Mouse (Mus musculus): Measurements from ENCODE around the gene Chst15. TPM values are rescaled to one million over a fixed set of nuclear protein-coding genes. Genes with fewer than 3 reads are reported as not detected.

Gene Chst15
- total RNA-seq, 2 experiments from 2014 or later = 12.9 to 14.0 TPM

DNA sequence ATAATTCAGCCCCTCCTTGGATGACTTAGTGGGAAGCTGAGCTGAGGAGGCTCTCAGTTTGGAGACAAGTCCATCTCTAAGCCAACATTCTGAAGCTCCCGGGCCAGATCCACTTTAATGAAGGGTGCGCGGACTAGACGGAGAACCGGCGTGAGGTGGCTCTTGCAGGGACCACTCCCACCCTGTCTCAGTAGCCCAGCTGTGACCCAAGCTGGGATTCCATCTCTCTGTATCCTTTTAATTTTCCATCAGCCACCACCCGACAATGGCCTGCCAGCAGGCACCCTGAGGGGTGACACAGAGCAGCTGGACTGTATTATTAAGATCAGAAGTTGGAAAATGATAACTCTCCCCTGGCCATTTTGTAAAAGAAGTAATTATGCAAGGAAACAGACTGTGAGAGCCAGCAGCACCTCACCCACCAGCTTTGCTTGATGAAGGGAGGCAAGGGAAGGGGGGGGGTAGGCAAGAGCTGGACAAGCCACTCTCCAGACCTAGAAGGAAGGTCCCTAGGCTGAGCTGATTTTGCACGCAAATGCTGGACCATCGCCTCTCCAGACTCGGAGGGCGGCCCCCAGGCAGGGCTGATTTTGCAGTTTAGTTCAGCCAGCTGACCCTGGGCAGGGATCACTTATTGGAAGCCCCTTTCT, 20.4 kb upstream of the Chst15 start:
- no peak for ATAC-seq (ENCODE audit: poor library complexity, severe bottlenecking)

- no peak for ATAC-seq (ENCODE audit: poor library complexity, severe bottlenecking)
Observed at GRCm38 (mm10) chr7:132336781-132337180, 19.8 kb upstream of the Chst15 start.

GRCm38 (mm10) chr7:132335367-132335766, 18.3 kb upstream of the Chst15 start:
- ATAC-seq (ENCODE audit: poor library complexity, severe bottlenecking) = no peak

GRCm38 (mm10) chr7:132333078-132333477, 16.1 kb upstream of the Chst15 start:
- ATAC-seq (ENCODE audit: poor library complexity, severe bottlenecking) = peak; percentile 90

DNA sequence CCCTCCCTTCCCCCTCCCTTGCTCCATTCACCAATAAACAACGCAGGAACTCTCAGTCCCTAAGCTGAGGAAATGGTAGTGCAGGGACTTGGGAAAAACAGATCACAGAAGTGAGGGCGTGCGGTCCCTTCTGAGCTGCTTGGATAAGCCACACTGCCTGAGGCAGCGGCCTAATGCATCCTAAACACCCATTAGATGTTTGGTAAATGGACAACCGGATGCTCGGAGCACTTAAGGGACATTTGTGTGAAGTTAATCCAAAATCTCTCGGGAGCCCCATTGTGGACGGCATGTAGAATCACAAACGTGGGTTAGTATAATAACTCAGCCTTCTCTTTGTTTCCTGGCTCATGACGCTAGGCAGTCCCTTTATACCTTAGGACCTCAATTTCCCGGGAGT, 15.1 kb upstream of the Chst15 start:
- ATAC-seq (ENCODE audit: poor library complexity, severe bottlenecking) = no peak

DNA sequence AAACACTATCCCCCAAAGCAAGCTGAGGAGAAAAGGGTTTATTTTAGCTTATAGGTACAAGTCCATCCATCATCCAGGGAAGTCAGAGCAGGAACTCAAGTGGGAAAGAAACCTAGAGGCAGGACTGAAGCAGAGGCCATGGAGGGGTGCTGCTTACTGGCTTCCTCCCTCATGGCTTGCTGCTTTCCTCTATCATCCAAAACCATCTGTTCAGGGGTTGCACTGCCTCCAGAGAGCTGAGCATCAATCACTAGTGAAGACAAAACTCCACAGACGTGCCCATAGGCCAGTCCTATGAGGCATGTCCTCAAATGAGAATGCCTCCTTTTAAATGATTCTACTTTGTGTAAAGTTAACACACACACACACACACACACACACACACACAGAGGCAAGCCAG, 13.2 kb upstream of the Chst15 start:
- ATAC-seq (ENCODE audit: poor library complexity, severe bottlenecking) = no peak

GRCm38 (mm10) chr7:132328648-132329047, 11.6 kb upstream of the Chst15 start:
- ATAC-seq (ENCODE audit: poor library complexity, severe bottlenecking) = no peak

DNA sequence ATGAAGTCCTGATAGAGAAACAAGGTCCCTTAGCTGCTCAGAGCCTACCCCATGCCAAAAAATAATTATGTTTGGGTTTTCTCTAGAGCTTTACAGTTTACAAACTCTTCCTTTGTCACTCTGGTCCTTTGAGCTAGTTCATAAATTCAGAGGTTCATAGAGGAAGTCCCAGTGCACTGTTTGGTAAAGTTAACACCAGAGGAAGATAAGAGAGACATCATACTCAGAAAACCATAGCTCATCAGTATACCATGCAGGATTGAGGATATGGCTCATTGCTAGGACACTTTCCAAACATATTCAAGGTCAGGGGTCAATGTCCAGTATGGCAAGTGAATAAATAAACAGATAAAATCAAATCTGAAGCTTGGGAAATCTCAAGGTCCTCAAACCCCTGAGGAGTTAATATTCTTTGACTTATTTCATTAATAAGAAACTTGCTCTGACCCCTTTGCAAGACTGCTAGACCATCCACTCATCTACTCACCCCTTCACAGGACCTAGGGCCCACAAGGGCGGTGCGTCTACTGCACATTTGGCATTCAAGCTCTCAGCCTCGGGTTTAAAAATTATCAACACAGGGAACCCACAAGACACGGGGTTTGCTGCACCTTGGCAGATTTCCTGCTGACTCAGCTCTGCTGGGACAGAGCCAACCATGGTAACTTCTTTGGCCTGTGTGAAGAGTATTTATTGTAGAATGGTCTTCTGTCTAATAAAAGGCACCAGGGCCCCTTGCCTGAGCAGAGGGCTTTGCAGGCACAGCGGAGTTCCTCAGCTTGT, 8.7 kb upstream of the Chst15 start:
- 0 out of 2 replicates have a peak, but pooled peaks have one; percentile 14 for ATAC-seq (ENCODE audit: poor library complexity, severe bottlenecking)

GRCm38 (mm10) chr7:132323430-132323829, 6.4 kb upstream of the Chst15 start:
- ATAC-seq (ENCODE audit: poor library complexity, severe bottlenecking) = peak; percentile 91

DNA sequence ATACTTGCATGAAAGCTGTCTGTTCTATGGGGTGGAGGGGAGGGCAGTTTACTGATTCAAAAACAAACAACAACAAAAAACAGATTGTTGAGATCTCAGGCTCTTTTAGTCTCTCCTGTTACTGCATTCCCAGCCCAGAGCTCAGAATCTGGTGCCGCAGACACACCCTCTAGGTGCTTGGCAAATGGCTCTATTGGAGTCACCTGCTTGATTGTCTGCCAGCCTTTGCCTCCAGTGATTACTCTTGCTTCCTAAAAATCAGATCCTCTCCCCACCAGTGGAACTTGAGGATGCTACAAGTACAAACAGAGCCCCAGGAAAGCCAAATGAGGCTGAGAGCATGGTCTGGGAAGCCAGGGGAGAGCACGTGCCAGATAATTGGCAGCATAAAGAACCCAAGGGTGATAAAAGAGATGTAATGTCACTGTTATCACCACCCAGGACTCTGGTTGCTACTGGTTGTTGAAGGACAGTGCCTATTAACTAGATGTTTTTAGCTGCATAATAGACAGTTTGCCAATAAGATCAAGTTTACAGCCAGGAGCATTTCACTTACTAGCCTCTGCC, 4.4 kb upstream of the Chst15 start:
- no peak for ATAC-seq (ENCODE audit: poor library complexity, severe bottlenecking)

DNA sequence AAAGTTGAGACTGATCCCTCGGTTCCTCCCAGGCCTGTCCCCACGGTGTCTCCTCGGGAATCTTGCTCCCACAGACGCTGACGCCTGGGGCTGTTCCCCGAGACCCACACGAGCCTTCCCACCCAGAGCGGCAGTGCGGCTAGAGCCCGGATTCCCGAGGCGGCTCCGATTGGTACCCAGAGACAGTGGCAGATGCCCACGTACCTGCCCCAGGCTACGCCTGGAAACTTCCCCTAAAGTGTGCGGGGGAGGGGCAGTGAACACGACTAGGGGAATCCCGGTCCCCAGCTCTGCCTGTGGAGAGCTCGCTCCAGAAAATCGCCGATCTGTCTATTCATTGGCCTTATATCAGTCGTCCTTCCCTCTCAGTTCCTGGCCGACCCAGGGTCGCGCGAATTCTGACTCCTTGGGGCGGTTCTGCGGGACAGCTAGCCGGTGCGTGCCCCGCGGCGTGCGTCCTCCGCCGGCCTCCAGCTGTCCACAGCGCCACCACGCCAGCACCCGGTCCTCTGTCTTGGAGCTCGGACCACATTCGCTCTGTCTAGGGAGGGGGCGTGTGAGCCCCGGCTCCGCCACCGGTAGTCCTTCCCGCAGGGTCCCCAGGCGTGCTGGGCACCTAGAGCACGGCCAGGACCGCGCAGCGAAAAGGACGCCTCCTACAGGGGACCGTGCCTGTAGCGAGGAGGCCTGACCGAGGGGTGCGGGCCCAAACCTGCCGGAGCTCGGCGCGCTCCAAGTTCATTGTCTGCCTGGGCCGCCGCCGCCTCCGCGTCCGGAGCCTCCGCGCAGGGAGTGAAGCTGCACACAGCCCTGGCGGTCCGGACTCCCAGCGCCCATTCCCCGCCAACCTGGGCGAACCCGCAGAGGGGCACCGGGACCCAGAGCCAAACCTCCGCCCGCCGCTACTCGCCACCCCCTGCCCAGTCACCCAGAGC, 660 bp downstream of the Chst15 start:
- peak; percentile 42 for ATAC-seq (ENCODE audit: poor library complexity, severe bottlenecking)

DNA sequence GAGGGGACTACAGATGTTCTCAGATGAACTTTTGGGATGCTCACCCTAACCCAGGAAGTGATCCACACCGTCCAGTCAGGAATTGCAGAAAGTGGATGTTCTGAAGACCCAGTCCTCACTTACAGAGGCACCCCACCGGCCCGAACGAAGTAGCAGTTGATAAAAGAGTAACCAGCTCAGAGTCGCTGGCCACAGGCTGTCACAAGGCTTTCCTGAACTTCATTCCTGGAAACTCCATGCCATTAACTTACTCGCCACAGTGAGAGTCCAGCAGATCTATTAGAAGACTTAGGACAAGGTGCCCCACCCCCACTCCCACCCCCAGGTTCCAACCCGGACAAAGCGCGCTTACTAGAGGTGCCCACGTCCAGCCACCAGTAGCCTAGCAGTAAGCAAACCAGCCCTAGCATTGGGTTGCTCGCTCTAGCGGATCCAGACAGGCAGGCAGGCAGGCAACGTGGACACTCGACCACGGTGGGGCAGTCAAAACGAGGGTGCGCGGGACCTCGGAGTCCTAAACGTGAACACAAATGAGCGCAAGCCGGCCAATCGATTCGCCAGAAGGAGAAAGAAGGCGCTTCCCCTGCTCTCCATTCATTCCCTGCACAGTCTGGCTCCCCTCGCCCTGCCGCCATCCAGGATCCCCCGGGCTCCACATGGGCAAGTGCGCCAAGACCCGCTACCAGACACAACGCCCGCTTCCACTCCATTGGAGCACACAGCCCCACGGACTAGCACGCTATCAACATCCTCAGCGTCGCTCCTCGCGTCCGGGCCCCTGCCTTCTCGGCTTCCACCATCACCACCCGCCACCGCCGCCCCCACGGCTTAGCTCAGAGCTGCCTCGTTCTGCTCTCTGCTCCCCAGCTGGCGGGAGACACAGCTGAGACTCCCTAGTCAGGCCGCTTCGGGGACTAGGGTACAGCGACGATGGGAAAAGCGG, 1.6 kb downstream of the Chst15 start:
- ATAC-seq (ENCODE audit: poor library complexity, severe bottlenecking) = peak; percentile 39

GRCm38 (mm10) chr7:132312396-132312795, 4.6 kb downstream of the Chst15 start:
- no peak for ATAC-seq (ENCODE audit: poor library complexity, severe bottlenecking)

DNA sequence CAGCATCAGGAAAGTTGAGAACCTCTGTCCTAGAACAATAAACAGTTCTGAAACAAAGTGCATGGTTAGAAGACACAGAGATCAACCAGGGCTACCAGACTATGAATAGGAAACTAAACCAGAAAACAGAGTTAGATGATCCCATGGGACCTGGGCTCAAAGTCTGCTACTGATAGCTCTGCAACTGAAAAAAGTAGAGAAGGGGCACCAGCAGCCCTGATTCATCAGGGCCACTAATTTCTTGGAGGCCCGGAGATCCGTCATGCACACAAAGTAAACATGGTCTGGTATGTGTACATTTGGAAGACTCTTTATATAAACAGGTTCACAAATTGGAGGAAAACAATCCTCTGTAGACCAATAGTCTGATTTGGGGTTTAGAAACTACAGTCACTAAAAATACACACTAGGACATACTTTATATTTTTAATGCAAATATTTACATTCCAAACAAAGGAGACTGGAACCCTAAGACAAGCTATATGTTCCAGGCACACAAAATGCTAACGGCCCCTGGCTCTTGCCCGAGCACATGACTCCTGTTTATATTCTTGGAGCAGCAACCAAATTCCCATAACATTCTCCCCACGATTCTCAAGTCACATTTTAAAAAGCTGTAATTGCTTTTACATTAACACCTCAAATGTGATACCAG, 8.4 kb downstream of the Chst15 start:
- no peak for ATAC-seq (ENCODE audit: poor library complexity, severe bottlenecking)

GRCm38 (mm10) chr7:132307722-132308271, 9.2 kb downstream of the Chst15 start:
- no peak for ATAC-seq (ENCODE audit: poor library complexity, severe bottlenecking)

- no peak for ATAC-seq (ENCODE audit: poor library complexity, severe bottlenecking)
Observed at GRCm38 (mm10) chr7:132306671-132307412, 10.2 kb downstream of the Chst15 start.

GRCm38 (mm10) chr7:132305492-132306375, 11.3 kb downstream of the Chst15 start:
- ATAC-seq (ENCODE audit: poor library complexity, severe bottlenecking) = no peak

Data from megakaryocyte, adult 5-6 weeks (primary cell).